Mouse (Mus musculus) embryo, embryonic 10.5 days (tissue): ENCODE measurements around the gene Spa17.
A peak's percentile ranks its signal among the peaks of the same experiment; 100 is the strongest.

Experiments
- DNase-seq: peaks from one replicate; pipeline ENCODE4 v3.0.0-alpha.2; 2015; ENCODE audit warnings: low spot score

Spa17 gene

GRCm38 (mm10) chr9:37613182-37613910, at the start of gene Spa17:
TSS of gene Spa17 (minus strand) at chr9:37613722.
- peak; percentile 96 for DNase-seq

DNA sequence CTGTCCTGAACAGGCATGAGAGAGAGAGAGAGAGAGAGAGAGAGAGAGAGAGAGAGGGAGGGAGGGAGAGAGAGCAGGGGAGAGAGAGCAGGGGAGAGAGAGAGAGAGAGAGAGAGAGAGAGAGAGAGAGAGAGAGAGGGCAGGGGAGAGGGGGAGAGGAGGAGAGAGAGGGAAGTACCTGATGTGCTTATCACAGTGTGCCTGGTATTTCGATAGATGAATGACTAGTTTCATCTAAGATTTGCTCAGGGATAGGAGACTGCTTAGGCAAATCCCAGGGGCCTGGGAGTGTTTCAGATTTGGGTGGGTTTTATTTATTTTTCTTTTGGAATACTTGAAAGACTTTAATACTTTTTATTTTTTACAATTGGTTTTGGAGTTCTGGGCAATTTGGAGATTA, 49.7 kb upstream of the Spa17 start:
- no peak for DNase-seq

- DNase-seq, result no peak
Measured at GRCm38 (mm10) chr9:37659413-37659812, 45.9 kb upstream of the Spa17 start.

- DNase-seq, result peak; percentile 93
Measured at GRCm38 (mm10) chr9:37656931-37657481, 43.5 kb upstream of the Spa17 start, which contains the start of gene Tbrg1. TSS of gene Tbrg1 (minus strand) at chr9:37657312.

GRCm38 (mm10) chr9:37656439-37656881, 42.9 kb upstream of the Spa17 start:
- DNase-seq, result no peak

DNA sequence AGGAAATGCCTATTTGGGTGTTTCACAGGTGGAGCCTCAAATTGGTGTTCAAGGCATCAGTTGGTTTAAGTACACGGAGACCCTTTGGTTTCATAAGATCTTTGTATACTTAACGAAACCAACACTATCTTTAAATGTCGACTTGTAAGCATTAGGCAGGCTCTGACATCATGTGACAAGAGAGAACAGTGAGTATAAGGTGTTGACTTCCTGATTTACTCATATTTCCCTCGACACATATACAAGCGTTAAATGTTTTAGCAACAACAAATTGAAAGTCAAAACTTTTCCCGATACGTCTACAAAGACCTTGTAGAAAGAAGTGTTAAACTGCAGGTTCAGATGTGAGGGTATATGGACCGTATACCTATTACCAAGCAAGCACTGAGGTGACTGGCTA, 42.4 kb upstream of the Spa17 start:
- peak; percentile 1 for DNase-seq

DNA sequence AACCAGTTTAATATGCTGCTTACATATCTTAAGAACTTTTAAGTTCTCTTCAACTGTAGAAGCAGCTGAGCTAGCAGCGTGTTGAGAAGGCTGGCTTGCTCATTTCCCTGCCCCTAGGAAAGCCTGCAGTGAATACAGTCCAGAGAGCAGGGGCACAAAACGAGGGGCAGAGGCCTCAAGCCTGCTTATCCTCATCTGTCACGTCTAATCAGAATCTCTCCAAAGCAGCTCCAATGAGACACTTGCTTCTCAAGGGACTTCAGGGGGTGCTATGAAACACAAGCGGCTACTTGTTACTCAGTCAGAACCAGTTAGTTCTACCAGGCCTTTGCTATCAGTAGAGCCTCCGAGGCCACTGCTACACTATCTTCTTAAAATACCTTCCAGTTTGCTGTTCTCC, 40.3 kb upstream of the Spa17 start:
- no peak for DNase-seq

DNA sequence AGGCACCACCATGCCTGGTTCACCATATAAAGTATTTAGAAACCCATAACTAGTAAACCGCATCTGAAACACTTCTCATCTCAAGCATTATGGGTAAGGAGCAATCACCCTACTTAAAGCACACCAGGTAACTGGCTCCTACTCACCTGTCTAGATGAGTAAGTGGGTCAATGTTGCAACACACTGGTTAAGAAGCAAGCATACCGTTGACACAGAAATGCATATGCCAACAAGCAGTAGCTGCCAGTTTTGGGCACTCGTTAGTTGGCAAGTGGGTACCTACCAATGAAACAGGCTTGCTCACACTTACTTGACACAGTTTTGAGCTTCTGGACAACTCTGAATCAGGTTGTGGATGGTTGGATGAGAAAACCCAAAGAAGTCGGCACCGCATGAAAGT, 37.1 kb upstream of the Spa17 start:
- no peak for DNase-seq

GRCm38 (mm10) chr9:37646246-37646645, 32.7 kb upstream of the Spa17 start:
- no peak for DNase-seq

- DNase-seq, result no peak
Measured at GRCm38 (mm10) chr9:37638721-37639120, 25.2 kb upstream of the Spa17 start.

DNA sequence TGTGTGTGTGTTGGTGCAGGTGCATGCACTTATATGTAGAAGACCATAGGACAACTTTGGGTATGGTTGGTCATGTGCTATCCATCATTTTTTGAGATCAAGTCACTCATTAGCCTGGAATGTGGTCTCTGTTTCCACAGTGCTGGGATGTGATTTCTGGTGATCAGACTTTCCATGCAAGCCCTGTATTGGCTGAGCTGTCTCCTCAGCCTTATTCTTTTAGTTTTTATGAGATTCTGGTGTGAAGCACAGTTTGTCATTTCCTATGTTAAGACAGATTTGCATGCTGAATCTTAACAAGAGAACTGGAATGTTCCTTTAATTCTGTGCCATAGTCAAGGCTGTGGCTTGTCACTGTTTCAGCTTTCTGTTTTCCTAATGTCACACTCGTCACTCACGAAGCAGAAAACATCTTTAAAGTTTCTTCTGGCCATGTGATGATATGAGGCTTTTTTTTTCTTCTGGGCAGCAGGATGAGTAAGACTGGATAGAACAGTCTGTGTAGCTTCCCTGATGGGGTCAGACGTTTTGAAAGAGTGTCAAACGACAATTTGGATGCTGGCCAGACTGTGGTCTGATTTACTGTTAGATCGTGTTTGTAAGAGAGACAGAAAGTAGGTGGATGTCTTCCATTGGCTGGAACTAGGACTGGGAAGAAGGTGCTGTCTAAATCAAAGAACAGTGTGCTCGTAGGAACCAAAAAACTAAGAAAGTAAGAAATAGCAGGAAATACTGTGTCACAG, 23.4 kb upstream of the Spa17 start:
- DNase-seq, result no peak

GRCm38 (mm10) chr9:37636335-37636734, 22.8 kb upstream of the Spa17 start:
- peak; percentile 77 for DNase-seq

- DNase-seq, result no peak
Measured at GRCm38 (mm10) chr9:37634269-37634668, 20.7 kb upstream of the Spa17 start.

DNA sequence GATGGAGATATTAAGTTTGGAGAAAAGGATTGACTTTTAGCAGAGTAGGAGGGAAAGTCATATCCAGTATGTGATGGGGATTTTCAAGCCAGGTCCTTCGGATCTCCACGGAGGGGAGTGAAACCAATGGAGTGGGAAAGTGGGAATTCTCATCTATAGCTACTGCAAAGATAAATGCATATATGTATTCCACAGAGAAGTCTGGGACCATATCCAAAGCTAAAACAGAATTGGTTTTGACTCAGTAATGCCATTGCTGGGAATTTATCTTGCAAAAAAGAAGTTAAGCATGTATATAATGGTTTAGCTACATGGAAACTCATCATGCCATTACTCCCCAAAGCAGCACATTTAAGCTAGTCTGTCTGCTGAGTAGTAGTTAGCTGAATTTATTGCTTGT, 18.8 kb upstream of the Spa17 start:
- no peak for DNase-seq

DNA sequence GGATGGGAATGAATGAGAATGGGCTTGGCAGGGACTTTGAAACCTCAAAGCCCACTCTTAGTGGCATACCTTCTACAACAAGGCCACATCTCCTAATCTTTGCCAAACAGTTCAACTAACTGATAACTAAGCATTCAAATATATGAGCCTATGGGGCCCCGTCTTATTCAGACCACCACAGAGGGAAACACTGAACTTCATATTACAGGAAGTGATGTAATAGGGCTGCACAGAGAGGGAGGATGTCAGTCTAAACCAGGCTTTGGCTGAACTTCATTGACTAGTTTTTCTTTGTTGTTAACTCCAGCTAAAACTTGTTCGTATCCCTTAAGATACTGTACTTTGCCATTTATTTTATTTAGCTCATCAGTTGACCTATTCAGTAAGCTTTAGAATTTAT, 16.4 kb upstream of the Spa17 start:
- no peak for DNase-seq

GRCm38 (mm10) chr9:37628581-37628980, 15.1 kb upstream of the Spa17 start:
- no peak for DNase-seq

DNA sequence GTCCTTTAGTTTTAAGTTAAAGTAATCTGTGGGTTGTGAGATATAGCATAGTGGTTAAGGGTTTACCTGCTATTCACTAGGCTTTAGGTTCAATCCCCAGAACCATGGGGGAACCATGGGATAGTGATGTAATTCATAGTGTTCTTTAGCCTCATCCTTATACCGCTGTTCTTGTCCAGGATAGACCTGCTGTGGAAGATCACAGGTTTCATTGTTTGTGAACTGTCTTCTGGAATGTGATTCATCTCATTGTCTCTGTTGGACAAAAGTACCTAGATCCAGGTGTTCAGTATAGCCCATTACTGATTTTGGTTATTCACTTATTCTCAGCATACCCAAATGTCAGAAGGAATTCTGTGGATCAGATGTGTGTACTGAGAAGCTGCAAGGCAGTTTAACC, 13.7 kb upstream of the Spa17 start:
- DNase-seq, result no peak

GRCm38 (mm10) chr9:37626103-37626567, 12.6 kb upstream of the Spa17 start:
- no peak for DNase-seq

DNA sequence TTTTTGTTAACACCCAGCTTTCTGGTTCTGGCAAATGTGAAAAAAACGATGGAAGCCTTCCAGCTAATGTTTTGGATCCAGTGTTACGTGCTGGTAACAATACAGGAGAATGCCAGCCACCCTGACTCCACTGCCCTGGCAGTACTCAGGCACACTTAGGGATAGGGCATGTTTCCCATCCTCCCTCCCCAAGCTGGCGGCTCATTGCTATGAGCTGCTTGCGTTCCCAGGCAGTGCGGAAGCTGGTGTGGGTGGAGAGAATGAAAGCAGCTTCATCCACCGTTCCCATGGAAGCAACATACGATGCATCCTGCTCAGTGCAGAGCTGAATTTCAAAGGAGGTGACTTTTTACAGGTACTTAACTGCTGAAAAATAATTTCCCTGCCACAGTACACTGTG, 12.1 kb upstream of the Spa17 start:
- DNase-seq, result peak; percentile 8

DNA sequence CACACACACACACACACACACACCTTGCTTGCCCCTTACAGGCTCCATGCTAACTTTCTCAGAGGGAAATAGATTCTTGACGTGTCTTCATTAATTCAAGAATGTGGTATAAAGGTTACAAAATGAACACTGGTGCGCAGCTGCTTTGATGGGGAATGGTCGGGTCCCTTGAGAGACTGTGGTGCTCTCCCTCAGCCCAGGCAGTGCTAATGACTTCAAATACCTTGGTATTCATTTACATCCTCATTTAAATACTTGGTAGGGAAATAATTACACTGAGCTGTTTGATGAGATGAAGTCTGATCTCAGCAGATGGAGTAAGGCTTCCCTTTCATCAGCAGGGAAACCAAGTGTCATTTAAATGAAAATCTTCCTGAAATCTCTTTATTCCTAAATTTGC, 11.6 kb upstream of the Spa17 start:
- DNase-seq, result no peak

- DNase-seq, result no peak
Measured at GRCm38 (mm10) chr9:37624502-37624901, 11.0 kb upstream of the Spa17 start.

DNA sequence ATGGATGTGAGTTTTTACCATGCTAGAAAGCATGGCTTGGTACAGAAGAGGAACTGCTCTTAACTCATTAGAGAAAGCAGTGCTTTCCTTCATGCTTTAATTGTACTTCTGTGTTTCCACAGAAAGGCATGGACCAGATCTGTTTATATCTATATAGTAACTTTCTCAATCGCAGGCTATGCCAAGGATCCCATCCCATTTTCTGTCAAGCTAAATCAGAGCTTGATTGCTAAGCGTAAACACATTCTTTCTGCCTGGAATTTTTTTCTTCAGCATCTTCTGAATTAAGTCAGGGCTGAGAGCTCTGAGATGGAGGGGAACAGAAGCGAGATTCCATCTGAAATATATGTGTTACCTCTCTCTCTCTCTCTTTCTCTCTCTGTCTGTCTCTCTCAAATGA, 10.5 kb upstream of the Spa17 start:
- DNase-seq, result no peak

DNA sequence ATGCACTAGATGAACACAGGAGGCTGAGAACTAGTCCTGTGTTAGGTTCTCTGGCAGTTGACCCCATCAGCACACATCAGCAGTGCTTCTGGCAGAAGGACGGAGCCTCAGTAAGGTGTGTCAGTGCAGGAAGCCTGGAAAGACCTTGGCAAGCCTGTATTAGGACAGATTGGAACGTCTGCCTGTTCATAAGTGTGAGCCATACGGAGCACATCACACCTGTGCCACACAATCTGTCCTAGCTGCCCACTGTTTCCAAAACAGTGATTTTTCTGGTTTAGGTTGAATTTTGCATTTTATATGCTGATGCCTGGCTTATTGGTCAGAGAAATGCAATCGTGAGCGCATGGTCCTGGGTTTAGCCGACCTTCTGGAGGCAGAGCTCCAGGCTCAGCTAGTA, 7.8 kb upstream of the Spa17 start:
- DNase-seq, result no peak
